Mouse (Mus musculus) neural tube, embryonic 12.5 days (tissue): ENCODE results near the gene Slc25a26. TPM values are rescaled to one million over a fixed set of nuclear protein-coding genes. Genes with fewer than 3 reads are reported as not detected.

Experiments
- ATAC-seq: fragments of 200-750 bp; cut with Nextera tagmentation; 2 replicates; pipeline ENCODE4 v1.8.0; 2017; ENCODE audit warnings: low read depth, mild to moderate bottlenecking, moderate TSS enrichment, moderate library complexity; ENCODE audit not compliant: low FRiP score
- H3K27ac ChIP-seq: fragments of 300-500 bp; sonication (generic); 2 replicates; pipeline ENCODE4 v1.5.1; 2016
- H3K27me3 ChIP-seq: fragments of 300-500 bp; sonication (generic); replicated peaks from 2 replicates; pipeline ENCODE4 v1.6.1; 2016; ENCODE audit warnings: mild to moderate bottlenecking
- H3K36me3 ChIP-seq: fragments of 300-500 bp; sonication (generic); 2 replicates; pipeline ENCODE4 v1.6.1; 2016; ENCODE audit warnings: mild to moderate bottlenecking
- H3K4me1 ChIP-seq: fragments of 300-500 bp; sonication (generic); 2 replicates; pipeline ENCODE4 v1.6.1; 2016
- H3K4me2 ChIP-seq: fragments of 300-500 bp; sonication (generic); replicated peaks from 2 replicates; pipeline ENCODE4 v1.6.1; 2016; ENCODE audit warnings: mild to moderate bottlenecking
- H3K4me3 ChIP-seq: fragments of 300-500 bp; sonication (generic); 2 replicates; pipeline ENCODE4 v1.5.1; 2016
- H3K9ac ChIP-seq: fragments of 300-500 bp; sonication (generic); 2 replicates; pipeline ENCODE4 v1.6.1; 2016; ENCODE audit warnings: mild to moderate bottlenecking
- H3K9me3 ChIP-seq: fragments of 300-500 bp; sonication (generic); 2 replicates; pipeline ENCODE4 v1.6.1; 2016; ENCODE audit warnings: mild to moderate bottlenecking
- WGBS: fragments of 180-500 bp; shearing (Covaris S2); methylation state at CpG from one replicate; pipeline ENCODE4 v1.1.7; 2016; 5-methylcytosine and 5-hydroxymethylcytosine counted together
- polyA plus RNA-seq: library from polyadenylated mRNA; unstranded; fragments of >200 nt; fragmentation: Nextera tagmentation; extraction: Ambion mirVana; gene quantifications from 2 replicates; pipeline ENCODE4 v1.2.1, GENCODE M21; 2016

Slc25a26 gene
- polyA plus RNA-seq, 1 experiment from 2014 or later: 8.1 TPM

DNA sequence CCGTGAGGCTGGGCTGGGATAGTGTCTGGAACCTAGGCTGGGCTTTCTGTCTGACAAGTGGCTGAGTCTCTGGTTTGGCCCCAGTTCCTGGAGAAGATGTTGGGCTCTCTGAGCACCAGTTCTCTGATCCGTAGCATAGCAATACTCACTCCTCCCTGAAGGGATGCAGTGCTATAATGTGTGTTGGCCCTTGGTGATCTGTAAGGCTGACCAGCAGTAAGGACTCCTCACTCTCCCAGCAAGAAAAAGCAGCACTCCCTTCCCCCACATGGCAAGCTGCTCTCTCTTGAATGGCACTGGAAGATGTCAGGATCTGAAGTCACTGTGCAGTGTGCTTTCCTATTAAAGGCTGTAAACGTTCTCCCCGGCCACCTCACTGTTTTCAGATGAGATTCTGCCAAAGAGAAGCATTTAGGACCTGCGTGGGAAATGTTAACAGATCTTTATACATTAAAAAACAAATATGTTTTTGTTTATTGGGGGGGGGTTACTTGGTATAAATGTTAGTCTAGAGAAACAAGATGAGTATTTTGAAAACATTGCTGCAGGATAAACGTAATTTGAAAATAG lies 94.0 kb downstream of the Slc25a26 start:
- no peak overlapping the region for H3K27ac ChIP-seq
- 74% methylated on average over 6 of the region's 6 CpGs for WGBS
- no peak for ATAC-seq

GRCm38 (mm10) chr6:94594711-94595110 lies 94.6 kb downstream of the Slc25a26 start:
- no peaks in the 10 kb centered on the region for H3K9me3 ChIP-seq
- no peaks in the 10 kb centered on the region for H3K27me3 ChIP-seq
- H3K4me2 ChIP-seq: no peak overlapping the region
- peaks cover 15% of the 10 kb centered on the region for H3K4me1 ChIP-seq
- no peak overlapping the region for H3K4me3 ChIP-seq
- H3K27ac ChIP-seq: no peak overlapping the region
- H3K36me3 ChIP-seq: no peaks in the 10 kb centered on the region
- no peak for ATAC-seq
- 89% methylated on average over 11 of the region's 11 CpGs for WGBS
- H3K9ac ChIP-seq: no peak overlapping the region

More for the DNA sequence above, 94.0 kb downstream of the Slc25a26 start:
- Histone ChIP-seq H3K36me3 (no peaks in the 10 kb centered on the region), H3K4me3 (no peak overlapping the region), H3K9me3 (no peaks in the 10 kb centered on the region), H3K4me1 (peaks cover 15% of the 10 kb centered on the region), H3K27me3 (no peaks in the 10 kb centered on the region), H3K9ac (no peak overlapping the region), H3K4me2 (no peak overlapping the region)

- WGBS: 65% methylated on average over 5 of the region's 5 CpGs
- Histone ChIP-seq H3K9ac (no peak overlapping the region), H3K36me3 (no peaks in the 10 kb centered on the region), H3K4me1 (peaks cover 15% of the 10 kb centered on the region), H3K4me2 (no peak overlapping the region), H3K4me3 (no peak overlapping the region), H3K9me3 (no peaks in the 10 kb centered on the region), H3K27ac (no peak overlapping the region), H3K27me3 (no peaks in the 10 kb centered on the region)
- ATAC-seq: no peak
Observed at GRCm38 (mm10) chr6:94595206-94595605, 95.1 kb downstream of the Slc25a26 start.

GRCm38 (mm10) chr6:94596051-94596760 lies 96.1 kb downstream of the Slc25a26 start:
- H3K4me2 ChIP-seq: no peak overlapping the region
- H3K36me3 ChIP-seq: no peaks in the 10 kb centered on the region
- no peaks in the 10 kb centered on the region for H3K27me3 ChIP-seq
- no peaks in the 10 kb centered on the region for H3K9me3 ChIP-seq
- no peak overlapping the region for H3K27ac ChIP-seq
- no peak overlapping the region for H3K9ac ChIP-seq
- H3K4me1 ChIP-seq: peaks cover 15% of the 10 kb centered on the region
- ATAC-seq: no peak
- 90% methylated on average over 14 of the region's 14 CpGs for WGBS
- H3K4me3 ChIP-seq: no peak overlapping the region

GRCm38 (mm10) chr6:94596761-94597485 lies 96.8 kb downstream of the Slc25a26 start:
- Histone ChIP-seq H3K4me1 (peaks cover 15% of the 10 kb centered on the region), H3K27me3 (no peaks in the 10 kb centered on the region), H3K9ac (no peak overlapping the region), H3K36me3 (0 out of 2 replicates have a peak, but pooled peaks cover 3% of the 10 kb centered on the region), H3K4me2 (no peak overlapping the region), H3K4me3 (no peak overlapping the region), H3K9me3 (no peaks in the 10 kb centered on the region), H3K27ac (no peak overlapping the region)
- no peak for ATAC-seq
- WGBS: 67% methylated on average over 10 of the region's 10 CpGs

- Histone ChIP-seq H3K4me3 (no peak overlapping the region), H3K9ac (no peak overlapping the region), H3K27me3 (no peaks in the 10 kb centered on the region), H3K4me1 (peaks cover 5% of the 10 kb centered on the region; the same call in 1 of the 2 replicates), H3K27ac (no peak overlapping the region), H3K4me2 (no peak overlapping the region), H3K9me3 (no peaks in the 10 kb centered on the region), H3K36me3 (peaks cover 11% of the 10 kb centered on the region; the same call in 1 of the 2 replicates)
- ATAC-seq: no peak
- 79% methylated on average over 12 of the region's 12 CpGs for WGBS
Observed at GRCm38 (mm10) chr6:94598421-94598820, 98.3 kb downstream of the Slc25a26 start.

GRCm38 (mm10) chr6:94599016-94599415 lies 98.9 kb downstream of the Slc25a26 start:
- H3K36me3 ChIP-seq: peaks cover 16% of the 10 kb centered on the region
- no peaks in the 10 kb centered on the region for H3K9me3 ChIP-seq
- H3K4me1 ChIP-seq: peaks cover 6% of the 10 kb centered on the region; the same call in 1 of the 2 replicates
- no peak overlapping the region for H3K4me3 ChIP-seq
- WGBS: 93% methylated on average over 13 of the region's 13 CpGs
- H3K27ac ChIP-seq: no peak overlapping the region
- no peak overlapping the region for H3K9ac ChIP-seq
- no peaks in the 10 kb centered on the region for H3K27me3 ChIP-seq
- H3K4me2 ChIP-seq: no peak overlapping the region
- no peak for ATAC-seq

DNA sequence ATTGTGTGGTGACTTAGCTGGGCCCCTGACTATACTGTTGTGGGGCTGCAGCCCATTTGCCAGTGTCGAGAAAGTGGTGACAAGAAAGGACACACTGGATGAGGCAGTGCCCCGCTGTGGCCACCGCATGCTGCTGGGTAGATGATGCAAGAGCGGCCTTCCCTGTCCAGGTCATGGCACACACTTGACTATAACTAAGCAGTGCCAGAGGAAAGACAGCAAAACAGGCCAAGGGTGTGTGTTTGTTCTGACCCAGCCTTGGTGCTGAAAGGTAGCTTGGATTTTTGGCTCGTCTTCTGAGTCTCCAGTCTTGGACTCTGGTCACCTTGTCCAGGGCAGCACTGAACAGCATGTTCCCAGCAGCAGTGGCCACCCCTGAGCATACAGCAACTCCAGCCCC lies 101.0 kb downstream of the Slc25a26 start:
- no peaks in the 10 kb centered on the region for H3K9me3 ChIP-seq
- H3K4me1 ChIP-seq: 0 out of 2 replicates have a peak, but pooled peaks cover 3% of the 10 kb centered on the region
- no peak for ATAC-seq
- H3K4me3 ChIP-seq: no peak overlapping the region
- H3K27ac ChIP-seq: no peak overlapping the region
- peaks cover 24% of the 10 kb centered on the region for H3K36me3 ChIP-seq
- WGBS: 89% methylated on average over 5 of the region's 5 CpGs
- no peaks in the 10 kb centered on the region for H3K27me3 ChIP-seq
- H3K9ac ChIP-seq: no peak overlapping the region
- no peak overlapping the region for H3K4me2 ChIP-seq

DNA sequence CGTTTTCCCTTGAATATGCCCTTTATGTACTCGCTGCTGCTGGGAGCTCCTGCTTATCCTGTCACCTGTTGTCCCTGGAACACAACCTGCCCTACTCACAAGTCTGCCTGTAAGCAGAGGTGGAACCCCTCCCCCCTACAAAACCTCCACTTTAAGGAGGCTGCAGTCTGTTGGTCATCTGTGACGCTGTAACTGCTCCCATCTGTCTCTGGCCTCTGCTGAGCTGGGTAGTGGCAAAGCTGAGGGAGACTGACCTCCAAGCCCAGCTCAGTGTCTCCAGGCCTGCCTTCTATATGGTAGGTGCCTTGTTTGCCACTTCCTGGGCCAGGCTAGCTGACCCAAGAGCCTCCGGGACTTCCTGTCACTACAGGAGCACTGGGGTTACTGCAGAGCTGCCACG lies 101.7 kb downstream of the Slc25a26 start:
- H3K27me3 ChIP-seq: no peaks in the 10 kb centered on the region
- 74% methylated on average over 5 of the region's 5 CpGs for WGBS
- H3K9ac ChIP-seq: no peak overlapping the region
- peaks cover 31% of the 10 kb centered on the region for H3K36me3 ChIP-seq
- H3K27ac ChIP-seq: no peak overlapping the region
- H3K4me3 ChIP-seq: no peak overlapping the region
- no peaks in the 10 kb centered on the region for H3K9me3 ChIP-seq
- no peak for ATAC-seq
- no peak overlapping the region for H3K4me2 ChIP-seq
- 0 out of 2 replicates have a peak, but pooled peaks cover 3% of the 10 kb centered on the region for H3K4me1 ChIP-seq

GRCm38 (mm10) chr6:94604072-94604471 lies 103.9 kb downstream of the Slc25a26 start:
- Histone ChIP-seq H3K27ac (no peak overlapping the region), H3K9ac (no peak overlapping the region), H3K9me3 (no peaks in the 10 kb centered on the region), H3K36me3 (peaks cover 54% of the 10 kb centered on the region), H3K4me3 (no peak overlapping the region), H3K4me2 (no peak overlapping the region), H3K4me1 (0 out of 2 replicates have a peak, but pooled peaks cover 3% of the 10 kb centered on the region), H3K27me3 (no peaks in the 10 kb centered on the region)
- ATAC-seq: no peak
- WGBS: 47% methylated on average over 3 of the region's 3 CpGs

GRCm38 (mm10) chr6:94604546-94604945 lies 104.4 kb downstream of the Slc25a26 start:
- Histone ChIP-seq H3K9ac (no peak overlapping the region), H3K4me1 (0 out of 2 replicates have a peak, but pooled peaks cover 3% of the 10 kb centered on the region), H3K9me3 (no peaks in the 10 kb centered on the region), H3K36me3 (peaks cover 59% of the 10 kb centered on the region), H3K27me3 (no peaks in the 10 kb centered on the region), H3K27ac (no peak overlapping the region), H3K4me2 (no peak overlapping the region), H3K4me3 (no peak overlapping the region)
- WGBS: 94% methylated on average over 2 of the region's 2 CpGs
- no peak for ATAC-seq

- Histone ChIP-seq H3K4me1 (no peaks in the 10 kb centered on the region), H3K4me3 (no peak overlapping the region), H3K36me3 (peaks cover 91% of the 10 kb centered on the region), H3K27ac (no peak overlapping the region), H3K9ac (no peak overlapping the region), H3K27me3 (no peaks in the 10 kb centered on the region), H3K4me2 (no peak overlapping the region), H3K9me3 (no peaks in the 10 kb centered on the region)
- ATAC-seq: no peak
- 80% methylated on average over 6 of the region's 6 CpGs for WGBS
Observed at GRCm38 (mm10) chr6:94613235-94613895, 113.2 kb downstream of the Slc25a26 start.
